Mouse (Mus musculus) lung, adult 2 months (tissue): ENCODE results near the gene Palld.

Experiments used
- CTCF ChIP-seq: fragments of 200-500 bp; IDR thresholded peaks from 2 replicates; pipeline ENCODE4 v1.5.1; 2011; ENCODE audit warnings: mild to moderate bottlenecking, low read length, control low read depth; ENCODE audit not compliant: insufficient read depth
- POLR2A ChIP-seq: fragments of 200-500 bp; IDR thresholded peaks from 2 replicates; pipeline ENCODE4 v1.6.1; 2011; ENCODE audit warnings: low read depth, mild to moderate bottlenecking, control low read depth, low read length, borderline replicate concordance; ENCODE audit errors: extremely low read depth

- no peak for TF ChIP-seq POLR2A
- no peak for TF ChIP-seq CTCF
Measured at GRCm38 (mm10) chr8:61780652-61781257, 121.7 kb downstream of the Palld start.
